Mouse (Mus musculus): Measurements from ENCODE around the gene Speer4f2. TPM values are rescaled to one million over a fixed set of nuclear protein-coding genes. Genes with fewer than 3 reads are reported as not detected.
"Not testable (repeated sequence)": the region's sequence is repeated elsewhere in the genome, so short reads cannot be mapped to it uniquely, and the experiment has no call there.

The Speer4f2 gene
- not detected in 2 replicates for polyA plus RNA-seq (2012; rRNA removed)

DNA sequence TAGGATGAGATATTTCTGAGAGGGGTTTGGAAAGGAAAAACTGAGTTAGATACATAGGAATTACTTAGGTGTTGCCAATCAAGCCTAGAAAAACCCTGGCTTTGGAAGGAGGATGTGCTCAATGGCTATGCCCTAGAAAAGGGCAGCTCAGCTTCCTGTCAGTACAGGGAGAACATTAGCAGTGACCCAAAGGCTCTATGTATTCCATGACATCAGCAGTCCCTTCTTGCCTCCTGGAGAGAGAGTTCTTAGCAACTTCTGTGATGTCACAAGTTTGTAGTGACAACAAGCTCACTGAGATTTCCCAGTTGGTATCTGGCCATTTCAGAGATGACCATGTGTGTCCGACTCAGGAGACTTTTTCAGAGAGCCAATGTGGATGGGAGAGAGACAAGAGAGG lies at the start of gene Speer4f2:
Speer4f2 (plus strand) TSS at position 301 of the 400 bp plus-strand sequence.
- DNase-seq = not testable (repeated sequence)

DNA sequence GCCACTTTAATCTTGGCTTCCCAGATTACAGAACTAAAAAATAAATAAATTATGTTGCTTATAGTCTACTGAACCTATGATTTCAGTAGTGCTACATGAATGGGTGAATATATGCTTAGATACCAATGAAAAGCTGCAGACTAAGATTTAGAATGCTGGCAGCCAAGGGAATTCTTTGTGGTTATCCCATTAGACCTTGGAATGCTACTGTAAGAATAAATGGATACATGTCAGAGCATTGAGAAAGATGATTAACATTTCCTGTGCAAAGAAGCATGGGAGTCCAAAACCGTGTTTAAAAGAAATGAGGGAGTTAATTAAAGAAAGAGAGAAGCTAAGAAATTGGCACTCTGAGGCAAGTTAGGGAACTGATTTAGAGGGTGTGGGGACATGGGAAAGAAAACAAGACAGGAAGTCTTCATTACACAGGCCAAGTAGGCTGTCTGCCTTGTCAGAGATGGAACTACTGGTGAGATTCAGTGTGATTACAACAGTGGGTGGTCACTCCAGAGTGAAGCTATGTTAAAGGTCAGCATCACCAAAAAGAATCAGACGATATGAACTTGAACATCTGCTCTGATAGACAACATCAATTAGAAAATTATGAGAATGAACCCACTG lies 43.9 kb upstream of the Speer4f2 start:
- Histone ChIP-seq H3K4me3 (ENCODE audit: control insufficient read depth, insufficient read depth, low read length) (no peak overlapping the region), H3K36me3 (ENCODE audit: control insufficient read depth, insufficient read depth, low read length) (no peaks in the 10 kb centered on the region), H3K27ac (ENCODE audit: control insufficient read depth, insufficient read depth, low read length) (no peak overlapping the region), H3K27me3 (ENCODE audit: control insufficient read depth, insufficient read depth, low read length) (no peaks in the 10 kb centered on the region), H3K4me1 (replicated peaks; ENCODE audit: control insufficient read depth, insufficient read depth, low read length) (no peaks in the 10 kb centered on the region)
- TF ChIP-seq POLR2A (IDR thresholded peaks at IDR 0.05; ENCODE audit: control insufficient read depth, extremely low read depth, insufficient read depth, low read length, poor library complexity) = no peak
- no peak for TF ChIP-seq CTCF (IDR thresholded peaks at IDR 0.05; ENCODE audit: borderline replicate concordance, control insufficient read depth, extremely low read depth, insufficient read depth, low read length, poor library complexity)
- WGBS = 64% methylated on average over 2 of the region's 2 CpGs
- no peak for DNase-seq

More for the DNA sequence above, at the start of gene Speer4f2:
- not testable (repeated sequence) for H3K27ac ChIP-seq (ENCODE audit: control insufficient read depth, insufficient read depth, low read length); H3K4me1 ChIP-seq (replicated peaks; ENCODE audit: control insufficient read depth, insufficient read depth, low read length); H3K36me3 ChIP-seq (ENCODE audit: control insufficient read depth, insufficient read depth, low read length); H3K4me3 ChIP-seq (ENCODE audit: control insufficient read depth, insufficient read depth, low read length); H3K27me3 ChIP-seq (ENCODE audit: control insufficient read depth, insufficient read depth, low read length)
- 97% methylated on average over 1 of the region's 1 CpGs for WGBS

DNA sequence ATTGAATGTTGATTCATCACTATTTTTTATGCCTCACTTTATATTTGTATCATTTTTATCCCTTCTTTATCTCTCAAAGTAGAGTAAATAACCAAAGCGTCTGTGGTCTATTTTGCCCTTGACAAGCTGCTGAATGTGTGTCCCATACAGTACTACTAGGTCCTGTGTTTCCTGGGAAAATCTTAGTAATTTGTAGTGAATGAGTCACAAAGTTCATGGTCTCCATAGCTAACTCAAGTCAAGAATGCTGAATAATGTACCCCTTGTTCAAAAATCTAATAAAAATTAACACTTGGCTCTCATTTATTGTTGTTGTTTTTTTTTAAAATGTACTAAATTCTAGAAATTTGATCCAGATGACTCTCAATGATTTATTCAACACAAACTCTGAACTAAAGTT lies 38.1 kb upstream of the Speer4f2 start:
- Histone ChIP-seq H3K36me3 (ENCODE audit: control insufficient read depth, insufficient read depth, low read length) (no peaks in the 10 kb centered on the region), H3K27me3 (ENCODE audit: control insufficient read depth, insufficient read depth, low read length) (no peaks in the 10 kb centered on the region), H3K27ac (ENCODE audit: control insufficient read depth, insufficient read depth, low read length) (no peak overlapping the region), H3K4me3 (ENCODE audit: control insufficient read depth, insufficient read depth, low read length) (no peak overlapping the region), H3K4me1 (replicated peaks; ENCODE audit: control insufficient read depth, insufficient read depth, low read length) (no peaks in the 10 kb centered on the region)
- WGBS = 93% methylated on average over 1 of the region's 1 CpGs
- TF ChIP-seq CTCF (IDR thresholded peaks at IDR 0.05; ENCODE audit: borderline replicate concordance, control insufficient read depth, extremely low read depth, insufficient read depth, low read length, poor library complexity) (no peak), POLR2A (IDR thresholded peaks at IDR 0.05; ENCODE audit: control insufficient read depth, extremely low read depth, insufficient read depth, low read length, poor library complexity) (no peak)
- no peak for DNase-seq

DNA sequence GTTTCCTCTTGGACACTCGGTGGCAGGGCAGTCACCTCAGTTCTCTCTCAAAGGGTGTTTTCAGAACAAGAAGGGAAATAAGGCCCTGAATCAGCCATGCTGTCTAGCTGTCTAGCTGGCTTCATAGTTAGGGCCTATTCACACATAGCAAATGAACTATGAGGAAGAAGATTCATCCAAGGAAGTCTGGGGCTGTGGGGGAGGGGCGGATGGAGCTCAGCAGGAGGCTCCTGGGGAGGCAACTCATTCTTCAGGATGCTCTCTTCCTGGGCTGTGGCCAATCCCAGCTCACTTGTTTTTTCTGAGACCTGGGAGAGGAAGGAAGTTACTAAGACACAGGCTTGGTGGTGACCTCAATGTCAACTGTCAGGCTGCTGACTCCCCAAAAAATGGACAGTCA lies 27.2 kb upstream of the Speer4f2 start:
- not testable (repeated sequence) for H3K27me3 ChIP-seq (ENCODE audit: control insufficient read depth, insufficient read depth, low read length); DNase-seq; H3K27ac ChIP-seq (ENCODE audit: control insufficient read depth, insufficient read depth, low read length); H3K4me3 ChIP-seq (ENCODE audit: control insufficient read depth, insufficient read depth, low read length); H3K36me3 ChIP-seq (ENCODE audit: control insufficient read depth, insufficient read depth, low read length); H3K4me1 ChIP-seq (replicated peaks; ENCODE audit: control insufficient read depth, insufficient read depth, low read length)
- WGBS = 69% methylated on average over 2 of the region's 2 CpGs

DNA sequence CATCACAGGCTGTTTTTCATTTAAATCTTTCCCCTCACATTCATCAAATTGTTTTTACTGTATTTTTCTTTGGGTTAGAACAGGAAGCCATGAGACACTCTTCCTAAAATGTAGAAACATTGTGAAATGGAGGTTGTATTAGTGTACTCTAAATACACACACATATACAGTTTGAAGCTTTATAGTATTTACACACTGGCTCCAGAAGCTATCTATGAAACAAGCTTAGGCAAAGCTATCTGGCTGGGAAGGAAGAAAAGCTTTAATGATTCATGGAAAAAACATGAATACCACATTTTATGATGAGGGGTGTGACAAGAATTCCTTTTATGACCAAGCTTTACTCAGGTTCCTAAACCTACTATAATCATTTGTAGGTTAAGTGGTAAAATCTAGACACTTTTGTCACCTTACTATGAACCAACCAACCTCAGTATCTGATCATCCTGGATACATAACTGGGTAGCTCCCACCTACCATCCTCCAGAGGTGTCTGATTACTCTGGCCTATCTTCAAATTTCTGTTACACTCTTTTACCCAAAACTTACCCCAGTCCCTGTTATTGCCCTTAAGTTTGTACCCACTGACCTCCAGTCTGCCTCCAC lies 13.5 kb upstream of the Speer4f2 start:
- Histone ChIP-seq H3K36me3 (ENCODE audit: control insufficient read depth, insufficient read depth, low read length) (no peaks in the 10 kb centered on the region), H3K4me3 (ENCODE audit: control insufficient read depth, insufficient read depth, low read length) (no peak overlapping the region), H3K27ac (ENCODE audit: control insufficient read depth, insufficient read depth, low read length) (no peak overlapping the region), H3K4me1 (replicated peaks; ENCODE audit: control insufficient read depth, insufficient read depth, low read length) (no peaks in the 10 kb centered on the region), H3K27me3 (ENCODE audit: control insufficient read depth, insufficient read depth, low read length) (no peaks in the 10 kb centered on the region)
- no peak for TF ChIP-seq CTCF (IDR thresholded peaks at IDR 0.05; ENCODE audit: borderline replicate concordance, control insufficient read depth, extremely low read depth, insufficient read depth, low read length, poor library complexity)
- TF ChIP-seq POLR2A (IDR thresholded peaks at IDR 0.05; ENCODE audit: control insufficient read depth, extremely low read depth, insufficient read depth, low read length, poor library complexity) = no peak
- DNase-seq = no peak

DNA sequence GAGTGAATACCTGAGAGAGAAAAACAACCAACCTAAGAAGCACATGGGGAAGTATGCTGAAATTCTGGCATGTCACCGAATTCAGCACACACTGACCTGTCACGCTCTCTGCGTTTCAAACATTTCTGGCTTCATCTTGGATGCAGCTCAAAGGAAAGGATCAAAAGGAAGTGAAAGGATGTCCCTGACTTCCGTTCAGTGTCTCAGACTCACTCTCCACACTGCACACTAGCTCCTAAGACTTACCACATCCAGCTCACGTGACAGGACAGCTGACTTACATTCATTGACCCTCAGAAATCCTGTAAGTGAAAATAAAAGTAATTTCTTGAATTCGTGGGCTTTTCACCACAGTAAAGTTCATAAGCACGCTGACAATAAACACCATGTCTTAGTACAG lies 16.9 kb downstream of the Speer4f2 start:
- Histone ChIP-seq H3K27ac (ENCODE audit: control insufficient read depth, insufficient read depth, low read length) (no peak overlapping the region), H3K4me1 (replicated peaks; ENCODE audit: control insufficient read depth, insufficient read depth, low read length) (no peaks in the 10 kb centered on the region), H3K4me3 (ENCODE audit: control insufficient read depth, insufficient read depth, low read length) (no peak overlapping the region), H3K36me3 (ENCODE audit: control insufficient read depth, insufficient read depth, low read length) (no peaks in the 10 kb centered on the region), H3K27me3 (ENCODE audit: control insufficient read depth, insufficient read depth, low read length) (no peaks in the 10 kb centered on the region)
- 8% methylated on average over 7 of the region's 7 CpGs for WGBS
- DNase-seq = no peak
- no peak for TF ChIP-seq POLR2A (IDR thresholded peaks at IDR 0.05; ENCODE audit: control insufficient read depth, extremely low read depth, insufficient read depth, low read length, poor library complexity)
- no peak for TF ChIP-seq CTCF (IDR thresholded peaks at IDR 0.05; ENCODE audit: borderline replicate concordance, control insufficient read depth, extremely low read depth, insufficient read depth, low read length, poor library complexity)

DNA sequence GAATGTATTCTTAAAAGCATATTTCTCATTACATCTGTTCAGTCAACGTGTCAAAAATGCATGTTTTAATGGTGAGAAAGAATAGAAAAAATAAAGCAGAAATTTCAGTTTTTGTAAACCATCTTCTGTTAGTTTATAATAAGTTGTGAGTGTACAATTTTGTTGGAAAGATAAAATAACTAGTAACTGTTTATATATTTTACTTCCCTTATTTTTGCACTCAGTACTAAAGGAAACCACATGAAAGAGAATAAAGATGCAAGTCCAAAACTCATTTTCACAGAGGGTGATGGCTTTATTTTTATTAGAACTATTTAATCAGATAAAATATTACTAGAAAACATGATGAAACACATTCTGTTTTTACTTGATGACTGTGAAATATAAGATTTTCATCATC lies 18.2 kb downstream of the Speer4f2 start:
- no peak for TF ChIP-seq POLR2A (IDR thresholded peaks at IDR 0.05; ENCODE audit: control insufficient read depth, extremely low read depth, insufficient read depth, low read length, poor library complexity)
- TF ChIP-seq CTCF (IDR thresholded peaks at IDR 0.05; ENCODE audit: borderline replicate concordance, control insufficient read depth, extremely low read depth, insufficient read depth, low read length, poor library complexity) = no peak
- Histone ChIP-seq H3K4me1 (replicated peaks; ENCODE audit: control insufficient read depth, insufficient read depth, low read length) (no peaks in the 10 kb centered on the region), H3K36me3 (ENCODE audit: control insufficient read depth, insufficient read depth, low read length) (no peaks in the 10 kb centered on the region), H3K4me3 (ENCODE audit: control insufficient read depth, insufficient read depth, low read length) (no peak overlapping the region), H3K27ac (ENCODE audit: control insufficient read depth, insufficient read depth, low read length) (no peak overlapping the region), H3K27me3 (ENCODE audit: control insufficient read depth, insufficient read depth, low read length) (no peaks in the 10 kb centered on the region)
- DNase-seq = no peak
- 75% methylated on average over 1 of the region's 1 CpGs for WGBS

Measured in thymus, adult 2 months (tissue).